Mouse (Mus musculus) kidney, postnatal 10 days (tissue): ENCODE results near the gene Prg3.

ENCODE experiments used
- DNase-seq: peaks from one replicate; pipeline ENCODE4 v3.0.0; 2021; ENCODE audit warnings: mixed read lengths

Gene Prg3

DNA sequence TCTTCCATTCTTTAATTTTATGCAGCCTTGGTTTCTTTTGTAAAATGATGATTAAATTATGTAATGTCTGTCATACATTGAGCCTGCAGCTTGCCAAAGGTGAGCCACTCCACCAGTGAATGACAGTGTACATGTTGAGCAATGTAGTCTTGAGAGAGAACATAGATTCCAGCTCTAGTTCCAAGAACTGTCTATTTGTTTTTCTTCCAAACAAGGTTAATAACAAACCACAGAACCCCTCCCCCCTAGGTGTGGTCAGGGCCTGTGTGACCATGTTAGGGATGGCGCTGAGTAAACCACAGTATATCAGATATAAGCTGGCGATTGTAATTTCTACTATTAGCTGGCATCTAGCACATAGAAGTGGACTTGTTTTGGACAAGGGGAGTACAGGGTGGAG, 8.4 kb downstream of the Prg3 start:
- DNase-seq = no peak

DNA sequence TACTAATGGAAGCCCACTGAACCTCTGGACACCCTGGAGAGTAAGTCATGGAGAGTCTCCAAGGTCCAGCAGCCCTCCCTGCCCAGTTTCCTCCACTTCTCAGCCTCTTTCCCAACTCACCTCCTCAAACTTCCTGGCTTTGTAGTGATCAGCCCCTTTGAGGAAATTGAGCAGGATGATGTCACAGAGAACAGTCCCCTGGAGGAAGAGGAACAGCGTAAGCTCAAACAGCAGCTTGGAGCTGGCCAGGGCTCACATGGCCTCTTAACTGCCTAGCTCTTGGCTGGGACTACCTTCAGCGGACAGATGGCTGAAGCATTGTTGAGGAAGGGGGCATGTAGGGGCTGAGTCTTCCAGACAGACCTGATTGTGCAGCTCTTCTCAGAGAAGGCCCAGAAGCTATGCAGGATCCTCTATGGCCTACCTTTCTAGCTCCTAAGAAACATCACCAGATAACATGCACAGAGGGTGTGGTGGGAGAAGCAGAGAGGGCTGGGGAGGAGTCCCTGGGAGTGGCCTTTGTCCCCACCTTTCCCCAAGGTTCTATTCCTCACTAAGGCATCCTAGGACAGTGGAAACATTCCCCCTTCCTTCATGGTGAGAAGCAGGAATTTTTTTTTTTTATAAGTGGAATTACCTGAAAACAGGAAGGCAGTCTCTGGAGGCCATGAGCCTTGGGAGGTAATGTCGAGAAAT, 11.6 kb downstream of the Prg3 start:
- DNase-seq = peak; percentile 17

DNA sequence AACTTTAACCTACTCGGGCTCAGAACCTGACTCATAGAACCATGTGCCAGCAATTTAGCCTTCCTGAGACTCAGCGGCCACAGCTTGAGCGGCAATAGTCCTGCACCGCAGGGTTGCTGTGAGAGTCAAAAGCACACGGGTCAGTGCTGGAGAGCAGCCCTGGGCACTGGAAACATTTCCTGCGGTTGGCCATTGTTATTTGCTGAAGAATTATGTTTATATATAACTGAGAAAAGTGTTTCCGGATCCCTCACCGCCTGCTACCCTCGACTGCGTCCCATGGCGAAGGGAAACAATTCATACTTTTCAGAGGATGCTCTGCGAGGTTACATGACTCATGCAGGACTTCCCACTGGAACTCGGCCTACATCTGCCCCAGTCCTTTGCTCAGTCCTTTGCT, 13.5 kb downstream of the Prg3 start:
- peak; percentile 34 for DNase-seq

DNA sequence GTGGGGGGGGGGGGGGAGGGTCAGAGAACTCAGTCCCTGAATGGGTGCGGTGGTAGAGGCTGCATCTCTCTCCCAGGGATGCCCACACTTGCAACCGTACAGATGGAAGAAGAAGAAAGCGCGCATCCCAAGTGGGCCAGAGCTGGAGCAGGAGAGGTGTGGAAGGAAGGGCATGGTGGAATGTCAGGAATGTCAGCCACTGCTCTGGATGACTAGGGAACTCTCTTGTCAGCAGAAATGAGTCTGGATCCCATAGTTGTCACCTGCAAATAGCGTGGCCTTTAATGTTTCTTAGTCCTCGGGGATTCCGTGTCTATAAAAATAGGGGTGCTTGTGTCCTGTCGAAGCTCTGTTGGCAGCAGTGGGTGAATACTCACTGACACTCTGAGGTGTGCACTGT, 14.6 kb downstream of the Prg3 start:
- DNase-seq = no peak

DNA sequence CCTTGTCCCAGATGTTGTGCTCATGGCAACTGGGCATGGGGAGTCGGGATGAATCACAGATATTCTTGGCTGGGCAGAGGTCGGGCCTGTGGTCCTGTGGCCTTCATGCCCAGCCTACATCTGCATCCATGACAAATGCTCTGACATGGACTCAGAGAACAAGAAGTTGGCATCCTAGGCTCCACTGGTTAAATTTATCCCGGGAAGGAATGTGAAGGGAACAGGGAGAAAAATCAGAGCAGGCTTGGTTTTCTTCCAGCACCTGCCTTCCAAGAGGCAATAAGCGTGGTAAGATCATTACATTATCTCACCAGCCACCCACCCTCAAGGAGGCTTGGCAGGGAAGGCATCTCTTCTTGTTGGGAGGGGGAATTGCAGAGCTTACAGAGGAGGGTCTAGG, 16.3 kb downstream of the Prg3 start:
- no peak for DNase-seq

DNA sequence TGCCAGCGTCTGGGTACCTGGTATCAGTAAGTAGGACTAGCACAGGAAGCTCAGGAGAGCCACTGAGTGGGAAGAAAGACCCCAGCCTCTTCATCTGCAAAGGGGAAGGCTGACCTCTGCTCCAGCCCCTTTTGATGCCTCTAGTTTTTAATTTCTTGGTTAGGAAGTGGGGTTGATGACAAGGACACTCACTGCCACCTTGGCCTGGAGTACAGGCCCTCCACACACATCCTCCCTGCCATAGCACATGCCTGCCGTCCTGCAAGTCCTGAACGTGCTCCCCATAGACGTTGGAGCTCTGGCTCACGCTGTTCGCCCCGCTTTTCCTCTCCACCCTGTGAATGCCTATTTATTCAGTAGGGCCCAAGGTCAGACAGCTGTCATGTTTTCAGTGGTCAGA, 18.6 kb downstream of the Prg3 start:
- DNase-seq = no peak

DNA sequence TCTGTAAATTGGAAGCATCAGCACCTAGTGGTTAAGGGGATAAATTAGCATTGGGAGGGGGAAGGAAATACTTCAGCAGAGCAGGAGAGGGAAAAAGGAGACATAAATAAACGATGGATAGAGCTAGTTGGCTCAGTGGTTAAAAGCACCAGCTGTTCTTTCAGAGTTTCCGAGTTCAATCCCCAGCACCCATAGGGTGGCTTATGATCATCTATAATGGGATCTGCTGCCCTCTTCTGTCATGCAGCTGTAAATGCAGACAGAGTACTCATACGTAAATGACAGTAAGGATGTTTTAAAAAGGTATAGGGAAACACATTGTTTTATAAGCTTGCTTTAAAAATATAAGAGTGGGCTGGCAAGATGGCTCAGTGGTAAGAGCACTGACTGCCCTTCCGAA, 19.7 kb downstream of the Prg3 start:
- peak; percentile 28 for DNase-seq

DNA sequence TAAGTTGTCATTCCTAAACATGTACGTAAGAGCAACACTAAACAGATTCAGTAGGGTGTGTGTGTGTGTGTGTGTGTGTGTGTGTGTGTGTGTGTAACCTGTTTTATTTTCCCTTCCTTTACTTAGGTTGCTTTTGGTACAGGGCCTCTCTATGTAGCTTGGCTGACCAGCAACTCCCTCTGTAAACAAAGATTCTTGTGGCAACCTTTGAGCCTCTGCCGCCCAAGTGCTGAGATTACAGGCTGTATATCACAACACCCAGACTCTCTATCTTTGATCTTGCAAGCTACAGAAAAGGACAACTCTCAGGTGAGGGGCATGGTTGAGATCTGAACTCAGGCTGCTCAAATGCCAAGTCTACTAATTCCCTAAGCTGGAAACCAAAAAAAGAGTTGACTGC, 21.2 kb downstream of the Prg3 start:
- no peak for DNase-seq

DNA sequence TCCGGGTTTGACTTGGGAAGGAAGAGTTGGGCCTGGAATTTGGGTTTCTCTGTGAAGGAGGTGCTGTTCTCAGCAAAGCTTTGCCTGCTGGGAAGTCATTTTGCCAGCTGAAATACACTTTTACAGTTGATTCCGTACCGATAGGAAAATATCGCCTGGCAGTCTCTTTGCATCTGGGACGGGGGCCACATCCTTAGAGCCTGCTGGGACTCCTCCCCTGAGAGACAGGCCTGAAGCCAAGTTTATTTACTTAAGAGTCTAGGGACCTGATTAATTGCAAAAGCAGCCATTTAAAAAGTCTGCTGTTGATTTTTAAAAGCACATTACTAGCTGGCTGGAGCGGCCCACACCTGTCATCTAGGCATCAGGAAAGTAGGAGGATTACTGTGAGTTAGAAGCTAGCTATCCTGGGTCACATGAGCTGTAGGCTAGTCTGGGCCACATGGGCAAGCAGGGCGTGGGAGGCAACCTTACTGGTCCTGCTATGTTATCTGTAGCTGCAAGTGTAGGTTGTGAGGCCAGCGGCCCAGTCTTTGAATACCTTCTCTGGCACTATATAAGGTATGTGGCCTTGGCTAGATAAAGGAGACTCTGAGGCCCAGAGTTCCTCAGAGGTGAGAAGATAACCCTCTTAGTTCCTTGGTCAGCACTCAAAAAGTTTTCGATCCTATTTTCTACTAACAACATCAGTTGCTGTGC, 24.0 kb downstream of the Prg3 start:
- peak; percentile 41 for DNase-seq

DNA sequence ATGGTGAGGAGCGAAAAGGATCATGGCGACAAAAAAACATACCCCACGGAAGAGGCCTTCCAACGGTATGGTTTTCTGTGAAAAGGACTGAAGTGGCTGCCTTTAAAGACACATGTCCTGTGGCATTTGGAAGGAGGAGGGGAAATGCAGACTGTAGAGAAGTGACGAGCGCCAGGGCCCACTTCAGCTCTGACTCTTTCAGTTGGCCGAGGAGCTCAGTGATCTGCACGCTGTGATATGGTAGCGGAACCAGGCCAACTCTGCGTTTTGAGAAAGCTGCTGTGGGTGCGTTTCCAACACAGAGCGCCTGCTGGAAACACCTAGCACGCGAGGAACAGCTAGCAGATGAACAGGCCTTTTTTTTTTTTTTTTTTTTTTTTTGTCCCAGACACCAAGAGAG, 24.7 kb downstream of the Prg3 start:
- no peak for DNase-seq

DNA sequence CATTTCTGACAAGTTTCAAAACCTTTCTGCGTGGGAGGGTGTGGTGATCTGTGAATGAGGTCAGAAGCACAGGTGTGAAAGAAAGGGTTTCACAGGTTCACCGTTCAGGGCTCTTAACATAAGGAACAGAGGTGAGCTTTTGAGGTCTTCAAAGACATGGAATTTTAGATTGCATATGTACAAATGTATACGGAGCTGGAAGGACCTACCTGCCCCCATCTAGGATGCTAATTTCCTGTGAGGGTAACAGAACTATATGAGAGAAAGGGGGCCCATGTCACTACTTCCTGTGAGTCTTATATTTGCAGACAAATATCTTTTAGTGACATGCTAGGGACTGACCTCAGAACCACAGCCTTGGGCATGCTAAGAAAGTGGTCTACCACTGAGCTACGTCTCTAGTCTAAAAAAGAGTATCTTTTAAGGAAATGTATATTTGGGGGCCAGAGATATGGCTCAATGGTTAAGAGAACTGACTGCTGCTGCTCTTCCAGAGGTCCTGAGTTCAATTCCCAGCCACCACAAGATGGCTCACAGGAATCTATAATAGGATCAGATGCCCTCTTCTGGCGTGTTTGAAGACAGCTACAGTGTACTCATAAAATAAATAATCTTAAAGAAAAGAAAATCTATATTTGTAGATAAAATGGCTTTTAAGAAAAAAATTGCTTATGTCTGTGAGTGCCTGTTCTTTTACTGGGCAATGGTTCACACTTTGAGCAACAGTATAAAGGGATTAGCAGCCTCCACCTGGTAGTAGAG, 26.0 kb downstream of the Prg3 start:
- DNase-seq = no peak

DNA sequence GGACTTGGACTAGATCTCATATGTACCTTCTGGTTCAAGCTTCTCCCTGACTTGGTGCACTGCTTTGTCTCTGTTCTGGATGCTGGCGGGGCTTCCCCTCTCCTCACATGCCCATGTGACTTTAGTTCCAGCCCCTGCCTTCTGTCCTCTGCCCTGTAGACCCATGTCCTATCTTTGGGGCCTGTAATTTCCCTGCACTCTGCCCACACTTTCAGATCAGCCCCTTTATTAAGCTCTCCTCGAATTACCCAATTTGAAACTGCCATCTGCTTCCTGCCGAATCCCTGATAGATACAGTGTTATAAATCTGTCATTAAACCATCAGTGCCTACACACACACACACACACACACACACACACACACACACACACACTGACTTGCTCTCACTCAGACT, 26.6 kb downstream of the Prg3 start:
- no peak for DNase-seq

DNA sequence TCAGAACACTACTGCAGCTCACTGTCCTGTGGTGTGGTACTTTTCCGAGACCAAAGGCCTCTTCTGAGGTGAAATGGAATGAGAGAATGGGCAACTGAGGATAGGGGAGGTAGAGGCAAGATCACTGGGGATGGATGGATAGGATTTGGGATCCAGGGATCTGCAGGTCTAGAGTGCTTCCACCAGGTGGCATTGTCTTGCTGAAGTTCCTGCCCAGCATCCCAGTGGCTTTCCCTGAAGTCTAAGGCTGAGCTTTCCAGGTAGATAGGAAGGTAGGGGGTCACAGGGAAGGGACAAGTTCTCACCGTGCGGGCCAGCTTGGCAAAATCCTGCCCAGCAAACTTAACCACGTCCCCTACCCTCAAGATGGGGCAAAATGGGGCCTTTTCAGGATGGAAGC, 34.0 kb downstream of the Prg3 start:
- peak; percentile 43 for DNase-seq

DNA sequence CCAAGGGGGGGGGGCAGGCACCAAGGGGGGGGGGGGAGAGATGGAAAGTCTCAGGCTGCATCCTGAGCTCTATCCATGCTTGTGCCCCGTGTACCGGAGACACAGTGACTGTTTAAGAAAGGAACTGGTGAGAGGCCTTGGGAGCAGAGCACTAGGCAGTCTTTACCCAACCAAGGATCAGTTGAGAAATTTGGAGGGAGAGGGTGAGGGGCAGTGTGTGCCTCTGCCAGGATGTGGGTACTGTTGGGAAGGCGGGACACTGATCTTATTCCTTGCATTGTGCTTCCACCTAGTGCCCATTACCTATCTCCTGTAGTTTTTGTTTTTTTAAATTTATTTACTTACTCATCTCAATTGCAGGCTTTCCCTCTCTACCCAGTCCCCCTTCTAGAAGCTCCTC, 38.2 kb downstream of the Prg3 start:
- no peak for DNase-seq

DNA sequence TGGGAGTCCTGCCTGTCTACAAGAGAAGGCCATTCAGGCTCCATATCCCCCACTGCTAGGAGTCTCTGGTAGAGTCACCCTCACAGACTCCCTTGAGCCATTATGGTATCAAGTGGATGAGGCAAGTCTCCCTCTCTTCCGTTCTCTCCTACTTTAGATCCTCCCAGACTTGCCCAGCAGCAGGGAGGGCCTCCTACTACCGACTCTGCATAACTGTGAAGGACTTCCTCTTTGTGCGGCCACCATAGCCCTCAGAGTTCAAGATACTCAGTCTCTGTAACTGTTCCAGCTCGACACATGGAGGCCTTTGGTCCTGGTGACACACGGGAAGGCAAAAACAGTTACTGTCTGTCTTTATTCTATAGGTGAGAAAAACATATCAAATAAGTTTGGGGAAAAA, 39.3 kb downstream of the Prg3 start:
- no peak for DNase-seq

DNA sequence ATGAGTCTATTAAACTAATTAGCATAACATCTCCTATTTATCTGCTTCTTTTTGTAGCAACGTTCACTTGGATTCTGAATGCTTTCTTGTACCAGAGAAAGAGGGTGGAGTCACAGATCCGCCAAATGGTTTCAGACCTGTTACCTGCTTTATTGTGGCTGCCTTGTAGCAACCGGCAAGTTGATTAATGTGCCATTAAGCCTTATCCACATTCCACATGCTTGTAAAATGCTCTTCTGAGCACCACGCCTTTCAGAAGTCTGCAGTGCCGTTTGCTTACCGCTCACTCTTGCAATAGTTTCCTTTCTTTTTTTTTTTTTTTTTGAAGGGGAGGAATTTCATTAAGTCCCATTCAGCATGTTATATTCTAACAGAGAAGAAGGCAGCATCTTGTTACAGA, 41.9 kb downstream of the Prg3 start:
- no peak for DNase-seq

DNA sequence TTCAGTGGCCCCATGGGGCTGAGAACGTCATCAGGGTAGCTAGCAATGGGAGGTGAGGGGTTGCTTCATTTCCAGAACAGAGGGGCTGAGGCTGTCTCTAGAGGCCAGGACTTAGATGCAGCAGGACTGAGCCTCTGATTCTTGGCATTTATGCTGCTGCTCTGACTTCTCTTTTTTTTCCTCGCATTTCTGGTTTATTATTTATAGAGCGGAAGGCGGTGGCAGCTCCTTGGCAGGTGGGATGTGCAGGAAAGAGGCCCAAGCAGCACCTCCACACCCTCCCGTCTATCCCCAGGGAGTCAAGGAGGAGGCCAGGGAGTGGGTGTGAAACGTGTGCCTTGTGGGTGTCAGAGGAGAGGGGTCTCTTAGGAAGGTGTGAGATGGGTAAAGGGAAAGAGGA, 43.0 kb downstream of the Prg3 start:
- no peak for DNase-seq

DNA sequence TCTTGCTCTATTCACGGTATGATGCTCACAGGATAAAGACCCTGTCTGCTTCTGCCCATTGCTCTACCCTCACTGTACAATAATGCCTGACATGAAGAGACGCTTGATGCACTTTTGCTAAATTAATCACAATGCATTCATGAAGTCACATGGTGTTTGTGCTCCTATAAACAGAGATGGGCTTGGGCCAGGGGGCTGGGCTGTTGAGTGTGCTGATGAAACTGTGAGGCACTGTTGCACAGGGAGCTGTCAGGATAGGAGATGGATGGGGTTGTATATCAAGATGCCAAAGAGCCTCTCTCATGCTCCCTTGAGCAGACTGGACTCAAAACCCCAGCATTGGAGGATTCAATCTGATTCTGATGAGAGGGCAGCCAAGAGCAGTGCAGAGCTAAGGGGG, 45.1 kb downstream of the Prg3 start:
- DNase-seq = no peak

DNA sequence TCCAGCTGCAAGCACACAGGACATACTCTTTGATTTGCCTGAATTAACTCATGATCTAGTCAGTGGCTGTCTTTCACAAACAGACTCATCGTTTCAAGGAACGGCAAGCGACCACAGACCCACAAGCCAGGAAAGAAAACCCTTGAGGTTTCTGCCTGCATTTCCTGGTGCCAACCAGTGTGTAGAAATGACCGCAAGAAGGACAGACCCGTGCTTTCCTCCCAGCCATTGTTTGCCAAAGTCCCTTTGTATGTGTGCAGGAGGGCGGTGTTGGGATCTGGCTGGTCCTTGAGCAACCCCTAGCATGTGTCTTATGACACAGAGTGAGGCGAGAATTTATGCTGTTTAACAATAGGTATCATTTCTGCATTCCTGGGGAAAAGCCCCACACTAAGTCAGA, 46.2 kb downstream of the Prg3 start:
- no peak for DNase-seq

DNA sequence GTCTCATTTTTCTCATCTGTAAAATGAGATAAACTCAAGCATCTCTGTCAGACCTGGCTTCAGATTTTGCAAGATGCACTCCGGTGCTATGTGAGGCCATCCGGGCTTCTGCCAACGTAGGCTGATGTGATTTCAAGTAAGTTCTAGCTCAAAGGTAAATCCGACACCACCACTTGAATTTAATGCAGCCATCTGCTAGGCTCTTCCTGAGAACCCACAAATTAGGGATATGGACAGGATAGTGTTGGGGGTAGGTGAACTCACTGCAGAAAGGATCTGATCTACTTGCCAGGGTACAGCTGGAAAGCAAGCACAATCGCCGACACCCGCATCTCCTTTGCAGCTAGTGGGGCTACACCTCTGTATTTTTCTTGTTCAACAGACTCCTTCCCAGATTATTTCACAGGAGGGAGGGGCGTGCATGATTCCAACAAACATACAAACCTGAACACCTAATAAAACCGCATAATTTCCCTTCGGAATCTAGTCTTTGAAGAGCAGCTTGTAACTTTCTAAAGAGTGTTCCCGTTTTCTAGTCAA, 48.6 kb downstream of the Prg3 start:
- no peak for DNase-seq

DNA sequence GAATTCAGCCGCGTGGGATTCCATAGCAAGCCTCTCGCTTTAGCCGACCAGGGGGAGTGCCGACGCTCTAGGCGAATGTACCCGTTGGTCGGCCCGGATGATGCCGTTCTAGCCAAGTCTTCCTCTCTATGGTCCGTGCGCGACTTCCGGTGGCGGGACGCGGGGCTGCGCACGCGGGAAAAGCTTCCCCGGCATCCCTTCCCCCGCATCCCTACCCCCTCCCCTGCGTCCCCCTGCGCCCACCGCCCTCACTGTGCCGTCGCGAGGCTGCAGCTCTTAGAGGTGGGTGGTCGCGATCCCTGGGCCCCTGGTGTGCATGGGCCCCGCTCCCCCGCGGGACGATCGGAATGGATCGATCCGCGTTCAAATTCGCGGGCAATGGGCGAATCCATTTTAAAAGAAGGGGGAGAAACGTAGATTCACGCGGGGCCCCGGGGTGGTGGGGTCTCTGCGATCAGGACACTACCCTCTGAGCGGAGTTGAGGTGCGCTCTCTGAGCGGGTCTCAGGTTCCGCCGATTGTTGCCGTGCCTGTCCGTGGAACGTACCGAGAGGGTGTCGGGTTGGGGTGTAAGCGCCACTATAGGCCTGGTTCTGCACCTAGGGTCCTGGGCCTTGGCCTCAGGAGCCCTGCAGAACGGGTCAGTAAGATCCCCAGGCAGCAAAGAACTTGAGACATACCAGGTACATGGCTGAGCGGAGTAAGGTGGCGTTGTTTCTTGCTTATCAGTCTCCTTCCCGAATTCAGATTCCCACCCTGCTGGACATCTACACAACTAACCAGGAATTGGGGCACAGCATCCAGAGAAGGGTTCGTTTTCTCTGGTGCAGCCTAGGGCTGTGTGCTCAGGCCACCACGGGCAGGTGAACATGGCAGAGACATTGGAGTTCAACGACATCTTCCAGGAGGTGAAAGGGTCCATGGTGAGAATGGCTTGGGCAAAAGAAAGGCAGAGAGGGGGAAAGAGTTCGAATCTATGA, 49.3 kb downstream of the Prg3 start, which contains the start of the genes Ssrp1 and P2rx3:
Gene Ssrp1 (plus strand): TSS at position 188 of the 980 bp plus-strand sequence.
Gene P2rx3 (minus strand): TSS at position 416 of the 980 bp plus-strand sequence.
- DNase-seq = peak; percentile 95

DNA sequence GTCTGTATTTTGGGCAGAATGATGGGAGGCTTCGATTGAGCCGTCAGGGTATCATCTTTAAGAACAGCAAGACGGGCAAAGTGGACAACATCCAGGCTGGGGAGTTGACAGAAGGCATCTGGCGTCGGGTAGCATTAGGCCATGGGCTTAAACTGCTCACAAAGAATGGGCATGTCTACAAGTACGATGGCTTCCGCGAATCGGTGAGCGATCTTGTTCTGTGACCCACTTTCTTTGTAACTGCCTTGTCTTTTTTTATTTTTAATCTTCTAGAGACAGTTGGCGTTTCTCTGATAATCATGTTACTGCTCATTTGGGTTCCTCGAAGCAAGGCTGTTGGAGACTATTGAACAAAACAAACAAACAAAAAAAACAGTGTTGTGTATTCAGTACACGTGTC, 50.3 kb downstream of the Prg3 start:
- DNase-seq = no peak
